Mouse (Mus musculus) urinary bladder, postnatal 14 days (tissue): ENCODE data around the gene Cenpe.

Source experiments
- DNase-seq: peaks from one replicate; pipeline ENCODE4 v3.0.0; 2021; ENCODE audit warnings: low spot score

Gene Cenpe

DNA sequence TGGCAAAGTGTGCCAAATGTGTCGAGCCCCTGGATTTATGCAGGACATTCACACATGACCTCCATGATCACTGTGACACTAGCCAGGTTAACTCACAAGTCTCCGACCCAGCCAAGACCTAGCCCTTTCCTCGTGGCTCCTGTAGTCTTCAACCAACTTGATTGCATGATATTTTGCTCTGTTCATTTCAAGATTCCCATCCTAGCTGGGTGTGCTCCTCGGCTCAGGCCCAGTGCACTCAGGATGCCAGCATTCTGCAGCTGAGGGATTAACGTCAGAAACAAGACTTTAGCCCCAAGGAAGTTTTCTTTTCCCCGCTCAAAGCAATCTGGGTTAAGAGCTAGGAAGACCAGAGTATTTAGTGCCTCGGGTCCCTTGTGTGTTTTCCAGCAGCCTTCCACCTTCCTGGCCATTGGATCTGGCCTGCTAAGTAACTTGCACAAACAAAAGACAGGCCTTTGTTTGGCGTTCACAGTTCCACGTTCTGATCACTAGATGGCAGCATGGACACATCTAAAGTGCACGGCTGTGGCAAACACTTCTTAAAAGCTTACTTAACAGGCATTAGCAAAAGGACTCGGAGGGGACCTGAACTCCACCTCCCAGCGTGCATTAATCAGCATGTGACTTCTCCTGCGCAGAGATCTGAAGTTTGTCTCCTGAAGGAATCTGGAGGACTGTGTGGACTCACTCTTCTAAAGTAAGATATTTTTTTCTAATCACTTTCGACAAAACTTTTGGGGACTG, 68.5 kb downstream of the Cenpe start, which contains the start of gene Bdh2:
TSS of gene Bdh2 (plus strand) at position 553 of the 747 bp plus-strand sequence.
- peak; percentile 80 for DNase-seq

DNA sequence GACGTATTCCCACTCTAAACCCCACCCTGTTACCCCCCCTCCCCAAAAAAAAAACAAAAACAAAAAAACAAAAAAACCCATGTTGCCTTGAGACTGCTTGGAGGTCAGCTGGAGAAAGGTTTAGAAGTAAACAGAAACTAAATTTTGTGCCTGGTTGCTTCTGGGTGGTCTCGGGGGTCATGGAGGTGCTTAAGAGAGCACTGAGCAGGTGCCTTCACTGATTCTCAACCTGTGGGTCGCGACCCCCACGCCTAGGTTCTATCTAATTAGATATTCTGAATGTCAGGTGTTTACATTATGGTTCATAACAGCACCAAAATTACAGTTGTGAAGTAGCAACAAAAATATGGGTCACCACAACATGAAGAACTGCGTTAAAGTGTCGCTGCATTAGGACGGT, 69.4 kb downstream of the Cenpe start:
- DNase-seq: no peak

DNA sequence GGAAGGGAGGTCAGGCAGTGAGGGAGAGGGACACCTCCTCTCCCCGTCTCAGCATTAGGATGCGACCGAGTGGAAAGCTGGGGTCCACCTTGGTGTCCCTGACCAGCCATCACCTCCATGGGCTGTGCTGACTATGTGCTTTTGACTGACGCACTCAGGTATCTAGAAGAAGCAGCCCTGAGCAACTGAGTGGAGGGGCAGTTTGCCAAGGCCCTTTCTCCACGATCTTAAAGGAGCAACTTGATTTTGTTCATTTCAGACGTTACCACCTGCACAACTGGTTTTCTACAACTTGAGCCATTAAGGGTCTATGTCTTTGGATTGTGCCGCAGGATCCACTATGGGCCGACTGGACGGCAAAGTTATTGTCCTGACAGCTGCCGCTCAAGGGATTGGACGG, 72.9 kb downstream of the Cenpe start:
- no peak for DNase-seq

- DNase-seq: no peak
Observed at GRCm38 (mm10) chr3:135285807-135286206, 73.5 kb downstream of the Cenpe start.

DNA sequence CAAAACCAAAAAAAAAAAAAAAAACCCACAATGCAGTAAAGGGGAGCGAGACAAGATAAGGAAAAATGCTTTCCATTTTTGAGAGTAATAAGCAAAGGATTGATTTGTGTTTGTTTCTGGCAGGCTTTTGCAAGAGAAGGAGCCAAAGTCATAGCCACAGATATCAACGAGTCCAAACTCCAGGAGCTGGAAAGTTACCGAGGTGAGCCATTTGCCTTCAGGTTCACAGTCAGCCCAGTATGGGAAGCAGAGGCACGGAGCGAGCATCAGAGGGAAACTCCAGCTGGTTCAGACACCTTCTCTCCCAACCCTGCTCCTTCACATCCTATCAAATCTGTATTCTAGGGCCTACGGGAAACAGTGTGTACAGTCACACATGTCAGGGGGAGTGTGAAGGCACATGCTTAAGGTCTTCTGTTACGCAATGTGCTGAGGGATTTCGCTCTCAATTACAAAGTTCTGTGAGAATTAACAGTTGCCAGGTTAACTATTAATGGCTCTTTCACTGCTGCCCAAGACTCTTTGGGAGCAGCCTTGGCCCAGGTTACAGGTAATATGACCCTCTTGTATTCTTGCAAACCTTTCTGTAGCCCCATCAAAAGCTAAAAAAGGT, 75.9 kb downstream of the Cenpe start:
- DNase-seq: no peak

GRCm38 (mm10) chr3:135289148-135289547, 76.8 kb downstream of the Cenpe start:
- no peak for DNase-seq

DNA sequence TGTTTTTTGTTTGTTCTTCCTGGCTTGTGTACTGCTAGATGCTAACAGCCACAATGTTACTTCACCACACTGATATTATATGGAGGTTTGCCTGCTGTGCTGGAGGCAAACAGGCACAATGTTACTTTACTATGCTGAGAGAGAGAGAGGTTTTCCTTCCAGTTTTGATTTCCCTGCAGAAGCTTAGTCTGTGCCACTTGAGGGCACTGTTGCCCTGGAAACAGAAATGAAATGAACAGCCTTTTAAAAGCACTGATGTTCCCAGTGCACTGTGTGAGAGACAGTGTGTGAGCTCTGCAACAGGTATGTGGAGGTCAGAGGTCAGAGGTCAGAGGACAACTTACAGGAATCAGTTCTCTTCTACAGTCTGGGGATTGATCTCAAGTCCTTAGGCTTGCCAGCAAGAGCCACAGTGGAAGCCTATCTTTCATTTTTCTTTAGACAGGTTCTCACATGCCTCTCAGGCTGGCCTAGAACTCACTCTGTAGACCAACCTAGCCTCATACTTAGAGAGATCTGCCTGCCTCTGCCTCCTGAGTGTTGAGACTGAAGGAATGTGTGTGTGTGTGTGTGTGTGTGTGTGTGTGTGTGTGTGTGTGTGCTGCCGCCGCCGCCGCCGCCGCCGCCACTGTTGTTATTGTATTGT, 78.0 kb downstream of the Cenpe start:
- DNase-seq: peak; percentile 50

DNA sequence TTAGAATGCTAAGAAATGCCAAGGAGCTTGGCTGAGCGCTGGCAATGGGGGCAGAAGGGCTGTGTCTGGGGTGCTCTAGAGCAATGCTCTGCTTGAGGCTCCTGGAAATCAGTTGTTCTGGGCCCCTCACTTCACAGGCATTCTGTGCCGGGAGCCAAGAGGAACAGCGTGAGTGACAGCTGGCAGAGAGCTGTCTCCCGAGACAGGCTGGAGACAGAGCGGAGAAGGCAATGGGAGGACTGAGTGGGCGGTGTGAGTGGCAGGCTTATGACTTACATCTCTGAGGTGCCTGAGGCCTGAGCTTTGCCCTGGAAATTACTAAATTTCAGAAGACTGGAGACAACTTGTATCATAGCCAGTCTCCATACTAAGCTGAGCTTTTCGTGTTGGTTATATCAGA, 81.4 kb downstream of the Cenpe start:
- peak; percentile 20 for DNase-seq

GRCm38 (mm10) chr3:135295559-135295958, 83.2 kb downstream of the Cenpe start:
- DNase-seq: no peak

- peak; percentile 64 for DNase-seq
Observed at GRCm38 (mm10) chr3:135298560-135298959, 86.2 kb downstream of the Cenpe start.

DNA sequence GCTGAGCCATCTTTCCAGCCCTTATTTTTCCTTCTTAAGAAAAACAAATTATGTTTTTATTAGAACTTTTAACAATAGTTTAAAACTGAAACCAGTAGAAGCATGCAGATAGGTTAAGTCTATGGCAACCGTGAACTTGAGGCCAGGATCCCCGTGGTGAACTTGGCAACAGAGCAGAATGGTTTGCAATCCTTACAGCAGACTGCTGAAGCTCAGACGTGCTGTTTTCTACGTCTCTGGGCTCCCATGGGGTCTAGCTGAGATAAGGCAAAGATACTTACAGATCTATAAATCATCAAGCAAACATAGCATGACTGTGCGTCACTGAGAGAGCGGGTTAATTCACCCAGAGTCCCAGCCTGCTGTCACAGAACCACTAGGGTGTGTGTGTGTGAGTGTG, 87.7 kb downstream of the Cenpe start:
- no peak for DNase-seq

DNA sequence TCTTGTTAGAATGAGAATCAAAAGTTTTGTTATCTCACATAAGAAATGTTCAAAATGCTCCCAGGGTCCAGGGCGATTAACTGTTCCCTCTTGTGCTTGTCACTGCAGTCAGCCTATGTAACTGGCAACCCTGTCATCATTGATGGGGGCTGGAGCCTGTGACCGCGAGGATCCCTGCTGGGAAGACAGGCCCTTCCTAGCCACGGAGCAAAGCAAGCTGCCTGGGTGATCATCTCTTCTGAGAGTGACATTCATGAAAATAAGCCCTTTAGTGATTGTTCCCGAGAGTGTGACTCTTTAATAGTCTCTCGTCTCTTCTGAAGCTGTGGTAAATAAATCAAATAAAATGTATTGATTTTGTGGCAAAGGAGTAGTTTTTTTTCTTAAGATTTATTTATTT, 91.7 kb downstream of the Cenpe start:
- no peak for DNase-seq

DNA sequence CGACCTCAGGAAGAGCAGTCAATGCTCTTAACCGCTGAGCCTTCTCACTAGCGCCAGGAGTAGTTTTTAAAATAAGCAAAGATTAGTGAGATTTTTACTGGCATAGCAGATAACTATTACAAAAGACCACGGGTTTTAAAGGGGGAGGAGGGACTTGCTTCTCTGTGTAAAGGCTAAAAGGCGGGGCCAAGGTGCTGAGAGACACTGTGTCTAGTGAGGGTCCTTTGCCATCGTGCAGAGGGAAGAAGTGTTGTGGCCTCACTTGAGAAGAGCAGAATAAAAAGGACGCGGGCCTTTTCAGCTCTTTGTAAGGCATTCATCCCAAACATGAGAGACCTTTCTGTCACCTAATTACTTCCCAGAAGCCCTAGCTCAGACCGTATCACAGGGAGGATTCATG, 92.2 kb downstream of the Cenpe start:
- no peak for DNase-seq

- peak; percentile 53 for DNase-seq
Observed at GRCm38 (mm10) chr3:135307411-135308259, 95.3 kb downstream of the Cenpe start, which contains the start of gene Slc9b2. TSS of gene Slc9b2 (plus strand) at chr3:135307700.

- no peak for DNase-seq
Observed at GRCm38 (mm10) chr3:135312916-135313491, 100.7 kb downstream of the Cenpe start.

GRCm38 (mm10) chr3:135313727-135314126, 101.4 kb downstream of the Cenpe start:
- DNase-seq: no peak

GRCm38 (mm10) chr3:135314811-135315210, 102.5 kb downstream of the Cenpe start:
- DNase-seq: no peak

- DNase-seq: no peak
Observed at GRCm38 (mm10) chr3:135315720-135316425, 103.5 kb downstream of the Cenpe start.

DNA sequence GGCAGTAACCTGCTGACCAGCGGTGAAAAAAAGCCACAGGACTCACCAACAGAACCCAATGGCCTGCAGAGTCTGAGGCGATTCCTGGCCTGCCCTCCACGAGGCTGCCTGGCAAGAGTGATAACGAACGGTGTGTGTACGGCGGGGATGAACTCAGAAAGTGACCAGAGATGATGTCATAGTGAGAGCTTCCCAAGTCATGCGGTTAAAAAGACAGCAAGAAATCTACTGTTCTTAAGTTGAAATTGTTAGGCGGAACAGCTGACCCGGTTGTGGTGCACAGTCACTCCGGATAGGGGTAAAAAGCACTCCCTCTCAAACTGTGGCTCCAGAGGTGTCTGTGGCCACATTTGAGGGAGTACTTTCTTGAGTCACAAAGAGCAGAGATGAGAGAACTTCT, 106.0 kb downstream of the Cenpe start:
- DNase-seq: no peak
